Comparison of ENCODE assay signal across 8 mouse cellular contexts in genomic region chr16:94312663-94313228, GRCm38 (mm10). TPM values are rescaled to one million over a fixed set of nuclear protein-coding genes. Genes with fewer than 3 reads are reported as not detected.
A peak's percentile ranks its signal among the peaks of the same experiment; 100 is the strongest.
DNase-seq lines count a peak whose midpoint lies in the region; ATAC-seq and TF ChIP-seq lines count a peak whose summit lies in the region.

No protein-coding gene starts in this region.

- no peaks in the 10 kb centered on the region for H3K36me3 ChIP-seq in erythroblast, embryonic 14.5 days (ENCODE audit: control insufficient read depth)
- H3K36me3 ChIP-seq in heart, embryonic 12.5 days: no peaks in the 10 kb centered on the region
- no peaks in the 10 kb centered on the region for H3K36me3 ChIP-seq in kidney, postnatal 0 days (ENCODE audit: insufficient read depth, low read length)
- H3K36me3 ChIP-seq in liver, embryonic 11.5 days (ENCODE audit: control insufficient read depth, insufficient read depth, low read length): no peaks in the 10 kb centered on the region
- H3K36me3 ChIP-seq in splenic B cell, adult 2 months (ENCODE audit: control insufficient read depth, insufficient read depth, low read length, poor library complexity, severe bottlenecking): no peaks in the 10 kb centered on the region

- H3K4me1 ChIP-seq in erythroblast, embryonic 14.5 days (ENCODE audit: control insufficient read depth): peaks cover 24% of the 10 kb centered on the region
- H3K4me1 ChIP-seq in heart, embryonic 12.5 days (replicated peaks): peaks cover 13% of the 10 kb centered on the region
- no peaks in the 10 kb centered on the region for H3K4me1 ChIP-seq in kidney, postnatal 0 days (replicated peaks; ENCODE audit: insufficient read depth, low read length)
- peaks cover 4% of the 10 kb centered on the region; the same call in 1 of the 2 replicates for H3K4me1 ChIP-seq in liver, embryonic 11.5 days (replicated peaks; ENCODE audit: control insufficient read depth, insufficient read depth, low read length)

- WGBS in heart, embryonic 12.5 days: under 1% methylated on average over 20 of the region's 20 CpGs
- under 1% methylated on average over 20 of the region's 20 CpGs for WGBS in kidney, postnatal 0 days
- under 1% methylated on average over 20 of the region's 20 CpGs for WGBS in liver, embryonic 11.5 days

- peak overlapping the region; percentile 97 for H3K27ac ChIP-seq in heart, embryonic 12.5 days (ENCODE audit: poor library complexity, severe bottlenecking)
- peak overlapping the region; percentile 99 for H3K27ac ChIP-seq in kidney, postnatal 0 days
- peak overlapping the region; percentile 91 for H3K27ac ChIP-seq in liver, embryonic 11.5 days (ENCODE audit: low read depth, low read length)

- peak overlapping the region; percentile 93 for H3K4me3 ChIP-seq in erythroblast, embryonic 14.5 days (replicated peaks)
- H3K4me3 ChIP-seq in heart, embryonic 12.5 days: peak overlapping the region; percentile 62
- H3K4me3 ChIP-seq in kidney, postnatal 0 days (replicated peaks; ENCODE audit: low read depth, low read length): peak overlapping the region; percentile 60
- peak overlapping the region; percentile 69 for H3K4me3 ChIP-seq in liver, embryonic 11.5 days (ENCODE audit: low read depth, low read length)

- H3K27me3 ChIP-seq in erythroblast, embryonic 14.5 days (ENCODE audit: control insufficient read depth): no peaks in the 10 kb centered on the region; the same call in 1 of the 2 replicates
- H3K27me3 ChIP-seq in heart, embryonic 12.5 days (replicated peaks): no peaks in the 10 kb centered on the region
- no peaks in the 10 kb centered on the region for H3K27me3 ChIP-seq in kidney, postnatal 0 days (ENCODE audit: insufficient read depth, low read length)
- no peaks in the 10 kb centered on the region for H3K27me3 ChIP-seq in liver, embryonic 11.5 days (replicated peaks; ENCODE audit: control insufficient read depth, insufficient read depth, low read length)
- no peaks in the 10 kb centered on the region for H3K27me3 ChIP-seq in splenic B cell, adult 2 months (ENCODE audit: control insufficient read depth, insufficient read depth, low read length, poor library complexity, severe bottlenecking)

- no peaks in the 10 kb centered on the region for H3K9me3 ChIP-seq in erythroblast, embryonic 14.5 days (ENCODE audit: control insufficient read depth, low read length)
- no peaks in the 10 kb centered on the region for H3K9me3 ChIP-seq in heart, embryonic 12.5 days (replicated peaks)
- no peaks in the 10 kb centered on the region for H3K9me3 ChIP-seq in kidney, postnatal 0 days (replicated peaks; ENCODE audit: low read length)
- H3K9me3 ChIP-seq in liver, embryonic 11.5 days (ENCODE audit: control insufficient read depth, low read length): no peaks in the 10 kb centered on the region

- peak; percentile 90 for DNase-seq in CD4-positive helper T cell, adult 2 months (ENCODE audit: low read depth, low spot score)
- peak; percentile 97 for DNase-seq in brain, embryonic 14.5 days (ENCODE audit: low read depth)
- DNase-seq in kidney, postnatal 0 days (ENCODE audit: low spot score): peak; percentile 96
- DNase-seq in liver, embryonic 11.5 days (ENCODE audit: low spot score): peak; percentile 88
- DNase-seq in naive thymus-derived CD4-positive, alpha-beta T cell, adult 2 months (ENCODE audit: low read depth): peak; percentile 95
- peak; percentile 88 for DNase-seq in splenic B cell, adult 2 months (ENCODE audit: low read depth, low spot score)

- H3K4me2 ChIP-seq in heart, embryonic 12.5 days: peak overlapping the region; percentile 79
- peak overlapping the region; percentile 65 for H3K4me2 ChIP-seq in kidney, postnatal 0 days (ENCODE audit: low read length)
- peak overlapping the region; percentile 81 for H3K4me2 ChIP-seq in liver, embryonic 11.5 days

- peak; percentile 89 for ATAC-seq in heart, embryonic 12.5 days (ENCODE audit: insufficient number of reproducible peaks, low FRiP score)
- ATAC-seq in kidney, postnatal 0 days (replicated peaks; ENCODE audit: low FRiP score, low read depth): peak; percentile 91
- peak; percentile 86 for ATAC-seq in liver, embryonic 11.5 days (replicated peaks; ENCODE audit: low FRiP score)

- H3K9ac ChIP-seq in heart, embryonic 12.5 days: peak overlapping the region; percentile 79
- H3K9ac ChIP-seq in kidney, postnatal 0 days (ENCODE audit: low read depth, low read length): peak overlapping the region; percentile 85
- peak overlapping the region; percentile 85 for H3K9ac ChIP-seq in liver, embryonic 11.5 days (ENCODE audit: low read depth, low read length)

- TF ChIP-seq CTCF in brain, embryonic 14.5 days (IDR thresholded peaks at IDR 0.05; ENCODE audit: borderline replicate concordance, extremely low read depth, insufficient read depth, insufficient read length): peak; percentile 37; the same call in 1 of the 2 replicates
- TF ChIP-seq CTCF in kidney, postnatal 0 days (IDR thresholded peaks at IDR 0.05; ENCODE audit: low read depth): peak; percentile 53

- TF ChIP-seq POLR2A in brain, embryonic 14.5 days (IDR thresholded peaks at IDR 0.05; ENCODE audit: borderline replicate concordance, extremely low read depth, insufficient read depth, insufficient read length, poor library complexity, severe bottlenecking): peak; percentile 45; the same call in 1 of the 2 replicates

RNA-seq across cellular contexts. Expression of gene Hlcs, which starts 0.6 kb away (rescaled TPM):
- 6.3 and 7.2 TPM in 2 replicates for polyA plus RNA-seq in brain, embryonic 14.5 days (2012; rRNA removed)
- 0.06 and 0.08 TPM in 2 replicates for polyA plus RNA-seq in erythroblast, embryonic 14.5 days (2012)
- 10.3 and 11.0 TPM in 2 replicates for polyA plus RNA-seq in heart, embryonic 12.5 days (2016; fragmentation: Nextera tagmentation; extraction: Ambion mirVana)
- polyA plus RNA-seq in kidney, postnatal 0 days (2015; fragmentation: Nextera tagmentation; extraction: Ambion mirVana): 5.0 and 5.9 TPM in 2 replicates
- polyA plus RNA-seq in liver, embryonic 11.5 days (2014; fragmentation: Nextera tagmentation; extraction: Ambion mirVana): 7.1 and 7.4 TPM in 2 replicates

RNA-seq across cellular contexts. Expression of gene Ripply3, which starts 15.5 kb away (rescaled TPM):
- polyA plus RNA-seq in brain, embryonic 14.5 days (2012; rRNA removed): 1.1 and 1.4 TPM in 2 replicates
- polyA plus RNA-seq in erythroblast, embryonic 14.5 days (2012): not detected in 2 replicates
- 4.2 and 4.3 TPM in 2 replicates for polyA plus RNA-seq in heart, embryonic 12.5 days (2016; fragmentation: Nextera tagmentation; extraction: Ambion mirVana)
- 14.0 and 14.9 TPM in 2 replicates for polyA plus RNA-seq in kidney, postnatal 0 days (2015; fragmentation: Nextera tagmentation; extraction: Ambion mirVana)
- polyA plus RNA-seq in liver, embryonic 11.5 days (2014; fragmentation: Nextera tagmentation; extraction: Ambion mirVana): 4.7 and 5.2 TPM in 2 replicates

RNA-seq across cellular contexts. Expression of gene Ttc3, which starts 57.7 kb away (rescaled TPM):
- 290 and 425 TPM in 2 replicates for polyA plus RNA-seq in brain, embryonic 14.5 days (2012; rRNA removed)
- polyA plus RNA-seq in erythroblast, embryonic 14.5 days (2012): 0.04 and 0.18 TPM in 2 replicates
- polyA plus RNA-seq in heart, embryonic 12.5 days (2016; fragmentation: Nextera tagmentation; extraction: Ambion mirVana): 212 and 237 TPM in 2 replicates
- polyA plus RNA-seq in kidney, postnatal 0 days (2015; fragmentation: Nextera tagmentation; extraction: Ambion mirVana): 152 and 158 TPM in 2 replicates
- 101 and 106 TPM in 2 replicates for polyA plus RNA-seq in liver, embryonic 11.5 days (2014; fragmentation: Nextera tagmentation; extraction: Ambion mirVana)

RNA-seq across cellular contexts. Expression of gene Pigp, which starts 58.9 kb away (rescaled TPM):
- polyA plus RNA-seq in brain, embryonic 14.5 days (2012; rRNA removed): 76.8 and 101 TPM in 2 replicates
- 0.42 and 0.69 TPM in 2 replicates for polyA plus RNA-seq in erythroblast, embryonic 14.5 days (2012)
- 104 and 111 TPM in 2 replicates for polyA plus RNA-seq in heart, embryonic 12.5 days (2016; fragmentation: Nextera tagmentation; extraction: Ambion mirVana)
- 195 and 220 TPM in 2 replicates for polyA plus RNA-seq in kidney, postnatal 0 days (2015; fragmentation: Nextera tagmentation; extraction: Ambion mirVana)
- polyA plus RNA-seq in liver, embryonic 11.5 days (2014; fragmentation: Nextera tagmentation; extraction: Ambion mirVana): 90.4 and 91.6 TPM in 2 replicates

Comparison
In these comparisons a context has a peak if more than half of its experiments do, and no peak if none do; other contexts are left out.
1. Peak in every context shown above with its lines: DNase-seq, ATAC-seq, H3K4me3 ChIP-seq and H3K27ac ChIP-seq.
2. RNA of gene Ttc3, which starts 57.7 kb away (polyA plus RNA-seq): 290 to 425 TPM in brain, embryonic 14.5 days, 212 to 237 TPM in heart, embryonic 12.5 days, 152 to 158 TPM in kidney, postnatal 0 days and 101 to 106 TPM in liver, embryonic 11.5 days; 0.04 to 0.18 TPM in erythroblast, embryonic 14.5 days; every median in the first group is over 10 times any median in the second.